Mouse (Mus musculus) lung, postnatal 0 days (tissue): ENCODE measurements around the gene Sele.

Experiments
- CTCF ChIP-seq: IDR thresholded peaks from 2 replicates; pipeline ENCODE4 v1.5.1; 2016; ENCODE audit warnings: antibody characterized with exemption, mild to moderate bottlenecking
- EP300 ChIP-seq: IDR thresholded peaks from 2 replicates; pipeline ENCODE4 v1.6.1; 2016; ENCODE audit warnings: antibody characterized with exemption, mild to moderate bottlenecking, control low read depth

- no peak for TF ChIP-seq CTCF
- no peak for TF ChIP-seq EP300
These were observed 28.4 kb downstream of the Sele start for GRCm38 (mm10) chr1:164076441-164076840.
